Mouse (Mus musculus) neural tube, embryonic 14.5 days (tissue): Measurements from ENCODE around the gene Grpel1. TPM values are rescaled to one million over a fixed set of nuclear protein-coding genes. Genes with fewer than 3 reads are reported as not detected.
A peak's percentile ranks its signal among the peaks of the same experiment; 100 is the strongest.

Experiments
- ATAC-seq: fragments of 200-750 bp; cut with Nextera tagmentation; 2 replicates; pipeline ENCODE4 v1.8.0; 2017; ENCODE audit warnings: low read depth, mild to moderate bottlenecking, moderate TSS enrichment, moderate library complexity
- H3K27ac ChIP-seq: fragments of 300-500 bp; sonication (generic); 2 replicates; pipeline ENCODE4 v1.5.1; 2014; ENCODE audit warnings: low read depth, mild to moderate bottlenecking, control low read depth, low read length, moderate library complexity, mixed read lengths
- H3K27me3 ChIP-seq: fragments of 300-500 bp; sonication (generic); 2 replicates; pipeline ENCODE4 v1.6.1; 2014; ENCODE audit warnings: low read length; ENCODE audit not compliant: control insufficient read depth, insufficient read depth
- H3K36me3 ChIP-seq: fragments of 300-500 bp; sonication (generic); 2 replicates; pipeline ENCODE4 v1.6.1; 2014; ENCODE audit warnings: low read length, mixed read lengths; ENCODE audit not compliant: control insufficient read depth, insufficient read depth
- H3K4me1 ChIP-seq: fragments of 300-500 bp; sonication (generic); 2 replicates; pipeline ENCODE4 v1.6.1; 2014; ENCODE audit warnings: low read length; ENCODE audit not compliant: control insufficient read depth, insufficient read depth
- H3K4me2 ChIP-seq: fragments of 300-500 bp; sonication (generic); 2 replicates; pipeline ENCODE4 v1.6.1; 2014; ENCODE audit warnings: mild to moderate bottlenecking, low read depth, low read length, control low read depth
- H3K4me3 ChIP-seq: fragments of 300-500 bp; sonication (generic); 2 replicates; pipeline ENCODE4 v1.5.1; 2014; ENCODE audit warnings: low read depth, low read length, control low read depth, mixed read lengths
- H3K9ac ChIP-seq: fragments of 300-500 bp; sonication (generic); replicated peaks from 2 replicates; pipeline ENCODE4 v1.6.1; 2014; ENCODE audit warnings: low read depth, mild to moderate bottlenecking, control low read depth, low read length, mixed read lengths
- H3K9me3 ChIP-seq: fragments of 300-500 bp; sonication (generic); 2 replicates; pipeline ENCODE4 v1.6.1; 2016; ENCODE audit warnings: low read length; ENCODE audit not compliant: control insufficient read depth
- WGBS: fragments of 180-500 bp; shearing (Covaris S2); extraction: QIAGEN DNeasy Blood & Tissue Kit; methylation state at CpG from one replicate; pipeline ENCODE4 v1.1.7; 2014; 5-methylcytosine and 5-hydroxymethylcytosine counted together
- polyA plus RNA-seq: library from polyadenylated mRNA; unstranded; fragments of >200 nt; fragmentation: Nextera tagmentation; extraction: Ambion mirVana; gene quantifications from 2 replicates; pipeline ENCODE4 v1.2.1, GENCODE M21; 2014

Grpel1 gene
- 42.2 and 46.8 TPM in 2 replicates for polyA plus RNA-seq

GRCm38 (mm10) chr5:36464709-36465661 is at the start of gene Grpel1:
TSS of gene Grpel1 (plus strand) at chr5:36464998.
- 0 out of 2 replicates have a peak, but pooled peaks cover 3% of the 10 kb centered on the region for H3K36me3 ChIP-seq
- H3K9ac ChIP-seq = peak within 1 kb of the TSS; percentile 72
- peak within 1 kb of the TSS; percentile 96 for H3K4me3 ChIP-seq
- peaks cover 10% of the 10 kb centered on the region for H3K4me1 ChIP-seq
- no peaks in the 10 kb centered on the region for H3K27me3 ChIP-seq
- no peaks in the 10 kb centered on the region for H3K9me3 ChIP-seq
- whole genome bisulfite sequencing = under 1% methylated on average over 68 of the region's 68 CpGs
- peak within 1 kb of the TSS; percentile 71 for H3K4me2 ChIP-seq
- peak; percentile 96 for ATAC-seq
- H3K27ac ChIP-seq = peak within 1 kb of the TSS; percentile 76

- 74% methylated on average over 3 of the region's 3 CpGs for WGBS
- no peak for ATAC-seq
- Histone ChIP-seq H3K9me3 (no peaks in the 10 kb centered on the region), H3K27me3 (no peaks in the 10 kb centered on the region), H3K4me1 (no peaks in the 10 kb centered on the region), H3K4me3 (no peak overlapping the region), H3K27ac (no peak overlapping the region), H3K36me3 (no peaks in the 10 kb centered on the region), H3K4me2 (no peak overlapping the region), H3K9ac (no peak overlapping the region)
Measured at GRCm38 (mm10) chr5:36419861-36420260, 44.9 kb upstream of the Grpel1 start.

- H3K9ac ChIP-seq = no peak overlapping the region
- H3K4me3 ChIP-seq = no peak overlapping the region
- no peaks in the 10 kb centered on the region for H3K4me1 ChIP-seq
- ATAC-seq = no peak
- H3K27me3 ChIP-seq = no peaks in the 10 kb centered on the region
- no peaks in the 10 kb centered on the region for H3K9me3 ChIP-seq
- H3K36me3 ChIP-seq = no peaks in the 10 kb centered on the region
- no peak overlapping the region for H3K27ac ChIP-seq
- H3K4me2 ChIP-seq = no peak overlapping the region
Measured at GRCm38 (mm10) chr5:36422689-36423088, 42.1 kb upstream of the Grpel1 start.

- H3K27ac ChIP-seq = no peak overlapping the region
- H3K36me3 ChIP-seq = no peaks in the 10 kb centered on the region
- no peak overlapping the region for H3K9ac ChIP-seq
- H3K27me3 ChIP-seq = no peaks in the 10 kb centered on the region
- no peaks in the 10 kb centered on the region for H3K4me1 ChIP-seq
- H3K4me2 ChIP-seq = no peak overlapping the region
- no peak overlapping the region for H3K4me3 ChIP-seq
- H3K9me3 ChIP-seq = no peaks in the 10 kb centered on the region
- ATAC-seq = no peak
Measured at GRCm38 (mm10) chr5:36424676-36425075, 40.1 kb upstream of the Grpel1 start.

GRCm38 (mm10) chr5:36426404-36426803 is 38.4 kb upstream of the Grpel1 start:
- no peaks in the 10 kb centered on the region for H3K27me3 ChIP-seq
- ATAC-seq = no peak
- H3K36me3 ChIP-seq = no peaks in the 10 kb centered on the region
- H3K27ac ChIP-seq = no peak overlapping the region
- no peak overlapping the region for H3K9ac ChIP-seq
- H3K4me2 ChIP-seq = no peak overlapping the region
- H3K9me3 ChIP-seq = no peaks in the 10 kb centered on the region
- 81% methylated on average over 5 of the region's 5 CpGs for WGBS
- H3K4me1 ChIP-seq = no peaks in the 10 kb centered on the region
- no peak overlapping the region for H3K4me3 ChIP-seq

- H3K4me2 ChIP-seq = no peak overlapping the region
- no peak for ATAC-seq
- no peaks in the 10 kb centered on the region for H3K4me1 ChIP-seq
- H3K27me3 ChIP-seq = no peaks in the 10 kb centered on the region
- WGBS = 32% methylated on average over 11 of the region's 11 CpGs
- no peak overlapping the region for H3K9ac ChIP-seq
- no peaks in the 10 kb centered on the region for H3K9me3 ChIP-seq
- no peak overlapping the region for H3K27ac ChIP-seq
- H3K4me3 ChIP-seq = no peak overlapping the region
- no peaks in the 10 kb centered on the region for H3K36me3 ChIP-seq
Measured at GRCm38 (mm10) chr5:36427831-36428230, 37.0 kb upstream of the Grpel1 start.

- Histone ChIP-seq H3K27me3 (no peaks in the 10 kb centered on the region), H3K27ac (no peak overlapping the region), H3K36me3 (no peaks in the 10 kb centered on the region), H3K9ac (no peak overlapping the region), H3K9me3 (no peaks in the 10 kb centered on the region), H3K4me2 (no peak overlapping the region), H3K4me1 (peaks cover 3% of the 10 kb centered on the region; the same call in 1 of the 2 replicates), H3K4me3 (no peak overlapping the region)
- WGBS = 86% methylated on average over 3 of the region's 3 CpGs
- ATAC-seq = no peak
Measured at GRCm38 (mm10) chr5:36429551-36429950, 35.2 kb upstream of the Grpel1 start.

- no peak overlapping the region for H3K4me3 ChIP-seq
- no peaks in the 10 kb centered on the region for H3K9me3 ChIP-seq
- no peak for ATAC-seq
- H3K36me3 ChIP-seq = no peaks in the 10 kb centered on the region
- peaks cover 7% of the 10 kb centered on the region; the same call in 1 of the 2 replicates for H3K4me1 ChIP-seq
- H3K27ac ChIP-seq = no peak overlapping the region
- H3K9ac ChIP-seq = no peak overlapping the region
- no peak overlapping the region for H3K4me2 ChIP-seq
- no peaks in the 10 kb centered on the region for H3K27me3 ChIP-seq
- WGBS = 80% methylated on average over 2 of the region's 2 CpGs
Measured at GRCm38 (mm10) chr5:36431711-36432110, 33.1 kb upstream of the Grpel1 start.

GRCm38 (mm10) chr5:36434398-36434967 is 30.3 kb upstream of the Grpel1 start:
- H3K27me3 ChIP-seq = no peaks in the 10 kb centered on the region
- no peak overlapping the region for H3K4me2 ChIP-seq
- no peak overlapping the region for H3K4me3 ChIP-seq
- peaks cover 7% of the 10 kb centered on the region; the same call in 1 of the 2 replicates for H3K4me1 ChIP-seq
- H3K9ac ChIP-seq = no peak overlapping the region
- no peak overlapping the region for H3K27ac ChIP-seq
- WGBS = 44% methylated on average over 9 of the region's 9 CpGs
- ATAC-seq = no peak
- H3K36me3 ChIP-seq = no peaks in the 10 kb centered on the region
- no peaks in the 10 kb centered on the region for H3K9me3 ChIP-seq
